Mouse (Mus musculus): ENCODE data around the gene Ppa2. TPM values are rescaled to one million over a fixed set of nuclear protein-coding genes. Genes with fewer than 3 reads are reported as not detected.

Ppa2 gene
- polyA plus RNA-seq, 1 experiment, result 48.5 TPM

GRCm38 (mm10) chr3:133317845-133318244, 7.9 kb downstream of the Ppa2 start:
- 91% methylated on average over 4 of the region's 4 CpGs for WGBS
- no peak overlapping the region for H3K27ac ChIP-seq (ENCODE audit: insufficient read depth, low read depth, low read length)
- H3K36me3 ChIP-seq (ENCODE audit: control insufficient read depth, insufficient read depth, low read length), result no peaks in the 10 kb centered on the region
- TF ChIP-seq POLR2A (IDR thresholded peaks at IDR 0.05; ENCODE audit: low read depth, low read length) (no peak), CTCF (IDR thresholded peaks at IDR 0.05; ENCODE audit: extremely low read depth, insufficient read length, insufficient replicate concordance, low read depth, low read length) (no peak)
- peaks cover 7% of the 10 kb centered on the region for H3K4me1 ChIP-seq (ENCODE audit: control insufficient read depth, insufficient read depth, insufficient read length, low read length)
- H3K27me3 ChIP-seq (ENCODE audit: control insufficient read depth, insufficient read depth, low read length), result no peaks in the 10 kb centered on the region
- no peak overlapping the region for H3K4me3 ChIP-seq (ENCODE audit: low read depth, low read length)

- 88% methylated on average over 15 of the region's 15 CpGs for WGBS
- Histone ChIP-seq H3K27me3 (ENCODE audit: control insufficient read depth, insufficient read depth, low read length) (no peaks in the 10 kb centered on the region), H3K36me3 (ENCODE audit: control insufficient read depth, insufficient read depth, low read length) (no peaks in the 10 kb centered on the region), H3K4me1 (ENCODE audit: control insufficient read depth, insufficient read depth, insufficient read length, low read length) (peaks cover 10% of the 10 kb centered on the region), H3K4me3 (ENCODE audit: low read depth, low read length) (no peak overlapping the region), H3K27ac (ENCODE audit: insufficient read depth, low read depth, low read length) (no peak overlapping the region)
- TF ChIP-seq CTCF (IDR thresholded peaks at IDR 0.05; ENCODE audit: extremely low read depth, insufficient read length, insufficient replicate concordance, low read depth, low read length) (no peak), POLR2A (IDR thresholded peaks at IDR 0.05; ENCODE audit: low read depth, low read length) (no peak)
These were observed 8.7 kb downstream of the Ppa2 start for GRCm38 (mm10) chr3:133318596-133318995.

GRCm38 (mm10) chr3:133319795-133320194, 9.9 kb downstream of the Ppa2 start:
- Histone ChIP-seq H3K4me3 (ENCODE audit: low read depth, low read length) (no peak overlapping the region), H3K27ac (ENCODE audit: insufficient read depth, low read depth, low read length) (no peak overlapping the region), H3K4me1 (ENCODE audit: control insufficient read depth, insufficient read depth, insufficient read length, low read length) (peaks cover 9% of the 10 kb centered on the region), H3K27me3 (ENCODE audit: control insufficient read depth, insufficient read depth, low read length) (no peaks in the 10 kb centered on the region), H3K36me3 (ENCODE audit: control insufficient read depth, insufficient read depth, low read length) (no peaks in the 10 kb centered on the region)
- TF ChIP-seq CTCF (IDR thresholded peaks at IDR 0.05; ENCODE audit: extremely low read depth, insufficient read length, insufficient replicate concordance, low read depth, low read length) (no peak), POLR2A (IDR thresholded peaks at IDR 0.05; ENCODE audit: low read depth, low read length) (no peak)
- WGBS, result 85% methylated on average over 7 of the region's 7 CpGs

GRCm38 (mm10) chr3:133320313-133320712, 10.4 kb downstream of the Ppa2 start:
- Histone ChIP-seq H3K4me1 (ENCODE audit: control insufficient read depth, insufficient read depth, insufficient read length, low read length) (peaks cover 9% of the 10 kb centered on the region; the same call in 1 of the 2 replicates), H3K36me3 (ENCODE audit: control insufficient read depth, insufficient read depth, low read length) (no peaks in the 10 kb centered on the region), H3K4me3 (ENCODE audit: low read depth, low read length) (no peak overlapping the region), H3K27ac (ENCODE audit: insufficient read depth, low read depth, low read length) (no peak overlapping the region), H3K27me3 (ENCODE audit: control insufficient read depth, insufficient read depth, low read length) (no peaks in the 10 kb centered on the region)
- TF ChIP-seq CTCF (IDR thresholded peaks at IDR 0.05; ENCODE audit: extremely low read depth, insufficient read length, insufficient replicate concordance, low read depth, low read length) (no peak), POLR2A (IDR thresholded peaks at IDR 0.05; ENCODE audit: low read depth, low read length) (no peak)
- 40% methylated on average over 6 of the region's 6 CpGs for WGBS

- Histone ChIP-seq H3K36me3 (ENCODE audit: control insufficient read depth, insufficient read depth, low read length) (peaks cover 1% of the 10 kb centered on the region), H3K27me3 (ENCODE audit: control insufficient read depth, insufficient read depth, low read length) (no peaks in the 10 kb centered on the region), H3K4me1 (ENCODE audit: control insufficient read depth, insufficient read depth, insufficient read length, low read length) (peaks cover 9% of the 10 kb centered on the region; the same call in 1 of the 2 replicates), H3K4me3 (ENCODE audit: low read depth, low read length) (no peak overlapping the region), H3K27ac (ENCODE audit: insufficient read depth, low read depth, low read length) (no peak overlapping the region)
- TF ChIP-seq CTCF (IDR thresholded peaks at IDR 0.05; ENCODE audit: extremely low read depth, insufficient read length, insufficient replicate concordance, low read depth, low read length) (no peak), POLR2A (IDR thresholded peaks at IDR 0.05; ENCODE audit: low read depth, low read length) (no peak)
- WGBS, result 96% methylated on average over 10 of the region's 10 CpGs
These were observed 12.0 kb downstream of the Ppa2 start for GRCm38 (mm10) chr3:133321928-133322327.

- peaks cover 9% of the 10 kb centered on the region; the same call in 1 of the 2 replicates for H3K4me1 ChIP-seq (ENCODE audit: control insufficient read depth, insufficient read depth, insufficient read length, low read length)
- H3K4me3 ChIP-seq (ENCODE audit: low read depth, low read length), result no peak overlapping the region
- H3K27me3 ChIP-seq (ENCODE audit: control insufficient read depth, insufficient read depth, low read length), result no peaks in the 10 kb centered on the region
- TF ChIP-seq POLR2A (IDR thresholded peaks at IDR 0.05; ENCODE audit: low read depth, low read length) (no peak), CTCF (IDR thresholded peaks at IDR 0.05; ENCODE audit: extremely low read depth, insufficient read length, insufficient replicate concordance, low read depth, low read length) (peak; percentile 62; the same call in 1 of the 2 replicates)
- peaks cover 2% of the 10 kb centered on the region for H3K36me3 ChIP-seq (ENCODE audit: control insufficient read depth, insufficient read depth, low read length)
- H3K27ac ChIP-seq (ENCODE audit: insufficient read depth, low read depth, low read length), result no peak overlapping the region
- 71% methylated on average over 4 of the region's 4 CpGs for WGBS
These were observed 12.6 kb downstream of the Ppa2 start for GRCm38 (mm10) chr3:133322552-133322951.

- H3K36me3 ChIP-seq (ENCODE audit: control insufficient read depth, insufficient read depth, low read length), result peaks cover 2% of the 10 kb centered on the region
- WGBS, result 83% methylated on average over 5 of the region's 5 CpGs
- TF ChIP-seq CTCF (IDR thresholded peaks at IDR 0.05; ENCODE audit: extremely low read depth, insufficient read length, insufficient replicate concordance, low read depth, low read length) (no peak), POLR2A (IDR thresholded peaks at IDR 0.05; ENCODE audit: low read depth, low read length) (no peak)
- peaks cover 9% of the 10 kb centered on the region; the same call in 1 of the 2 replicates for H3K4me1 ChIP-seq (ENCODE audit: control insufficient read depth, insufficient read depth, insufficient read length, low read length)
- no peaks in the 10 kb centered on the region for H3K27me3 ChIP-seq (ENCODE audit: control insufficient read depth, insufficient read depth, low read length)
- H3K4me3 ChIP-seq (ENCODE audit: low read depth, low read length), result no peak overlapping the region
- no peak overlapping the region for H3K27ac ChIP-seq (ENCODE audit: insufficient read depth, low read depth, low read length)
These were observed 15.2 kb downstream of the Ppa2 start for GRCm38 (mm10) chr3:133325135-133325534.

Measured in small intestine, adult 2 months (tissue).